8 mouse cellular contexts compared by ENCODE assay signal in the genomic region with DNA sequence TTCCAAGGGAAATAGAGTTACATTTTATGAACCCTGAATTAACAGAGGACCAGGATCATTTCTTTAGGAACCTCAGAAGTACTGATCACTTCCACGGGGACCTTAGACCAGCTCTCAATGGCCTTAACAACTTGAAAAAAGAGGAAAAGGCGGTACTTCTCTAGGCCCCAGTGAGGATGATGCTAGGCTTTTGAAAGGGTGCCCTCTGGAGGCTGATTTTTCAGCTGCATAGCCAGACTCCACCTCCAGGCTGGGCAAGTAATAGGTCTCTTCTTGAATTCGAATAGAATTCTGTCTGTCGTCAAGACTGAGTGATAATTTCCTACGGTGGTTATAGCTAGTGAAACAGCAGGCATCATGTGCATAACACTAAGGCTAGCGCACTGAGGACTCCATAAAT.
DNase-seq lines count a peak whose midpoint lies in the region; ATAC-seq and TF ChIP-seq lines count a peak whose summit lies in the region.

No protein-coding gene starts in this region.

- DNase-seq in CD4-positive helper T cell, adult 2 months (ENCODE audit: low read depth, low spot score), result peak; percentile 67
- DNase-seq in adipocyte (ENCODE audit: low spot score), result peak; percentile 73
- DNase-seq in heart, adult 8-10 months (ENCODE audit: low spot score), result peak; percentile 28
- DNase-seq in kidney, postnatal 36 days, result peak; percentile 60 to 81
- peak; percentile 2 to 4 (median 2) for DNase-seq in liver, embryonic 14.5 days (ENCODE audit: low read depth in 3 of 3, low spot score in 3 of 3)
- DNase-seq in ovary, adult 18-20 months (ENCODE audit: low spot score), result peak; percentile 3
- DNase-seq in thymus, postnatal 14 days, result peak; percentile 56

- no peak for ATAC-seq in liver, embryonic 14.5 days (ENCODE audit: insufficient read depth)

- H3K4me2 ChIP-seq in liver, embryonic 14.5 days (ENCODE audit: low read depth), result no peak overlapping the region

- no peak for TF ChIP-seq POLR2A in cortical plate, adult 2 months (IDR thresholded peaks at IDR 0.05; ENCODE audit: extremely low read depth, insufficient read depth, low read length)

- H3K27me3 ChIP-seq in liver, embryonic 14.5 days (ENCODE audit: control insufficient read depth, insufficient read depth, low read length), result no peaks in the 10 kb centered on the region

- H3K4me1 ChIP-seq in cortical plate, adult 2 months (ENCODE audit: control insufficient read depth, insufficient read depth, low read length), result peaks cover 5% of the 10 kb centered on the region
- no peaks in the 10 kb centered on the region for H3K4me1 ChIP-seq in liver, embryonic 14.5 days (replicated peaks; ENCODE audit: control insufficient read depth in 2 of 2, insufficient read depth in 2 of 2, low read length in 1 of 2)

- peak; percentile 52 for TF ChIP-seq CTCF in cortical plate, adult 2 months (IDR thresholded peaks at IDR 0.05; ENCODE audit: extremely low read depth, insufficient read depth, low read length)
- TF ChIP-seq CTCF in liver, embryonic 14.5 days (IDR thresholded peaks at IDR 0.05; ENCODE audit: low read depth), result peak; percentile 62

- no peak overlapping the region for H3K27ac ChIP-seq in cortical plate, adult 2 months (ENCODE audit: insufficient read depth, low read length)
- no peak overlapping the region for H3K27ac ChIP-seq in liver, embryonic 14.5 days

- TF ChIP-seq EP300 in liver, embryonic 14.5 days (IDR thresholded peaks at IDR 0.05; ENCODE audit: low read depth), result no peak

- WGBS in liver, embryonic 14.5 days (ENCODE audit: insufficient replicate concordance), result 14% methylated on average over 6 of the region's 6 CpGs

- no peak overlapping the region for H3K9ac ChIP-seq in liver, embryonic 14.5 days (replicated peaks)

- no peaks in the 10 kb centered on the region for H3K36me3 ChIP-seq in liver, embryonic 14.5 days (replicated peaks; ENCODE audit: control insufficient read depth, insufficient read depth, low read depth)

- H3K9me3 ChIP-seq in liver, embryonic 14.5 days (ENCODE audit: control insufficient read depth, low read length), result no peaks in the 10 kb centered on the region

- no peak overlapping the region for H3K4me3 ChIP-seq in cortical plate, adult 2 months (ENCODE audit: insufficient read depth, low read length)
- H3K4me3 ChIP-seq in liver, embryonic 14.5 days (ENCODE audit: insufficient read depth in 1 of 2, low read depth in 2 of 2, low read length in 2 of 2), result no peak overlapping the region

Comparison
In these comparisons a context has a peak if more than half of its experiments do, and no peak if none do; other contexts are left out.
1. DNase-seq: peak in every context shown above with its lines; median percentile 73 in adipocyte; 70 in kidney, postnatal 36 days; 67 in CD4-positive helper T cell, adult 2 months; 56 in thymus, postnatal 14 days; 28 in heart, adult 8-10 months; 3 in ovary, adult 18-20 months; 2 in liver, embryonic 14.5 days.